Mouse (Mus musculus) kidney, postnatal 4 days (tissue): ENCODE measurements around the gene Rgs9bp.

Experiments
- DNase-seq, 2 experiments: peaks; one replicate each; pipeline ENCODE4 v3.0.0; 2021; ENCODE audit warnings: mixed read lengths in 2 of 2

Rgs9bp gene

DNA sequence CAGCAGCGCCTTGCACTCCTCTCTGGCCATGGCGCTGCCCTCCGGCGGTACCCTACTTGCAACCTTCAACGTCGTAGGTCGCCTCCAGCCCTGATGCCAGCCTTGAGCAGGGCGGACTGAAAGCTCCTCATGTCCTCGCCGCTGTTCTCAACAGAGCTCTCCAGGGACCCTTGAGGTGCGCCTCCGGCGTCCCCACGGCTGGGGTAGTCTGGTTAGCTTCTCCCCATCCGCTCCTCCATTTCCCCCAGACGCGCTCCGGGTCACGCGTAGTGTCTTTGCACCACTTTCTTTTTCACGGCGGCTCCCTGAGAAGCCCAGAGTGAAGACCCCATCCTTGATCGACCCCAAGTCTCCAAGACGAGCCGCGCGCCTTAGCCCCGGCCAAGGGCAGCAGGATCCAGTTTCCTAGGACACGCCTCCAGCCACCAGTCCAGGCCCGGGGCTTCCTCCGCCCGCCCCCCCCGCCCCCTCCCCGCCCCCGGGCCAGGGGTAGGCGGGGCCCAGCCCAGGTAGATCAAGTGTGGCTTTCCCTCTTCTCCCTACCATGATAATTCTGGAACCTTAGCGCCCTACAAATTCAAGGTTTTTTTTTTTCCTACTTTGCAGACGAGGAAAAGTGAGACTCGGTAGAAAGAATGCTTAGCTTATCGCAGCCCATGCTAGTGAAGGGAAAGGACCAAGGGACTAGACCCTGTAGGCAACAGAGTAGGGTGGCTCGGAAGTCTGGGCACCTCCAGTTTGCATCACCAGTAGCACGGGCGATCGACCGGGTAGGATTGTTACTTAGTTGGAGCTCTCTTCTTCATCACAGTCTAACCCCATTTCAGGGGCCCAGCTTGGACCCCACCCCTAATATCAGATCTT lies at the start of gene Rgs9bp:
Gene Rgs9bp, minus strand, starts transcription at position 392 of the 864 bp plus-strand sequence.
- peak; percentile 67 to 79 for DNase-seq

GRCm38 (mm10) chr7:35628496-35628895 lies 43.1 kb upstream of the Rgs9bp start:
- peak; percentile 54 to 56 for DNase-seq

DNA sequence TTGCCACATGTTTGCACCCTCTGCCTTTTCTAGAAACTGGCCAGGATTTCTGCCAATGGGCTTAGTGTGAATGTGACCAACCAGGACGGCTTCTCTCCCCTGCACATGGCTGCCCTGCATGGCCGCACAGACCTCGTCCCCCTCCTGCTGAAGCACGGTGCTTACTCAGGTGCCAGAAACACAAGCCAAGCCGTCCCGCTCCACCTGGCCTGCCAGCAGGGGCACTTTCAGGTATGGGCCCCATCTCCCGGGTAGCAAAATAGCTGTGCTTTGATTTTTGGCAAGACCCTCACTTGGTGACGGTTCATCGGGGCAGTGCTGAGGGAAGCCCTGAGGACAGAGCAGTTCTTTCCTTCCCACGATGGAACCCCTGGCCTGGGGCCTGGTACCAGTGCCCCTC lies 42.0 kb upstream of the Rgs9bp start:
- peak; percentile 13 to 16 for DNase-seq

- no peak for DNase-seq
These were observed 40.7 kb upstream of the Rgs9bp start for GRCm38 (mm10) chr7:35626038-35626437.

DNA sequence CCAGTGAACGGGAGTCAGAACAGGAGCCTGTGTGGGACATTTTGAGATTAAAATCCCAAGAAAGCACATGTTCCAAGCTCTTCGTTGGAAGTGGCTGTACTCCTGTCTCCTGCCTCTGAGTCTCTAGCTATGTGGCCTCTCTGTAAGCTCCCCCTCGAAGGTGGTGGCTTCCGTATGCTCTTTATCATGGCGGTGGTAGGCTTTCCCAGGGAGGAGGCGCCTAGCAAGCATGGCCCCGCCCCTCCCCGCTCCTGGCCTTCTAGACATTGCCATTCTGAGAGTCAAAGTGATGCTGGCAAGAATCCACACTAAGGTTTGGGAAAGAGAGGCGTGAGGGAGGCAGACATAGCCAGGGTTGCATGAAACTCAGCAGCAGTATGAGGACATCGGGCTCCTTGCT lies 37.2 kb upstream of the Rgs9bp start:
- no peak for DNase-seq

- DNase-seq: no peak
These were observed 32.1 kb upstream of the Rgs9bp start for GRCm38 (mm10) chr7:35617513-35617912.

- no peak for DNase-seq
These were observed 23.9 kb upstream of the Rgs9bp start for GRCm38 (mm10) chr7:35609245-35609644.

DNA sequence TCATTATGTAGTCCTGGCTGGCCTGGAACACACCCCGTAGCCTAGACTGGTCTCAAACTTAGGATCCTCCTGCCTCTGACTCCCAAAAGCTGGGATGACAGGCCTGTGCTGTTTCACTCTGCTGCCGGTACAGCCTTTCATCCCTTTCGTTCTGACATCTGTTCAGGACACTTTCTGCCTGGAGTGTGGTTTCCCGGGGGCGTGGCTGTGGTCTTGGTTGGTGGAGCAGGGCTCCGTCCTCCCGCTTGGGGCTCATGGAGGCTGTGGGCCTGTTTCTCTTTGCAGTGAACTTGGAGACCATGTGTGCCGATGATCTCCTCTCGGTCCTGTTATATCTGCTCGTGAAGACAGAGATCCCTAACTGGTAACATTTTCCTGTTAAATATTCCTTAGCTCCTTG lies 21.4 kb upstream of the Rgs9bp start:
- no peak for DNase-seq

DNA sequence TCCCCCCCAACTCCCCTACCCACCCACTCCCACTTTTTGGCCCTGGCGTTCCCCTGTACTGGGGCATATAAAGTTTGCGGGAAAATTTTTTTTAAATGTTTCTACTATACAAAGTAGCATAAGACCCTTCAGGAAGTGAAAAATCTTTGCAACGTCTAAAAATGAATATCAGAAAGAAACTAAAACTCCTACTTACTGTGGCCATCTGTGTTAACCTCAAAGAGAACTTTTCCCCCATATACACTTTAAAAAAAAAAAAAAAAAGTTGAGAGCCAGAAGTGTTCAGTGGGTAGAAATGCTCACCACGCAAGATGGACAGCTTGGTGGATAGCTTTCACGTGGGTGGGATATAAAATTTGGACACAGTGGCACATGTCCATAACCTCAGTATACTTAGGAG lies 17.4 kb upstream of the Rgs9bp start:
- no peak for DNase-seq

GRCm38 (mm10) chr7:35601106-35601505 lies 15.7 kb upstream of the Rgs9bp start:
- DNase-seq: no peak

- DNase-seq: no peak
These were observed 14.6 kb upstream of the Rgs9bp start for GRCm38 (mm10) chr7:35600031-35600430.

DNA sequence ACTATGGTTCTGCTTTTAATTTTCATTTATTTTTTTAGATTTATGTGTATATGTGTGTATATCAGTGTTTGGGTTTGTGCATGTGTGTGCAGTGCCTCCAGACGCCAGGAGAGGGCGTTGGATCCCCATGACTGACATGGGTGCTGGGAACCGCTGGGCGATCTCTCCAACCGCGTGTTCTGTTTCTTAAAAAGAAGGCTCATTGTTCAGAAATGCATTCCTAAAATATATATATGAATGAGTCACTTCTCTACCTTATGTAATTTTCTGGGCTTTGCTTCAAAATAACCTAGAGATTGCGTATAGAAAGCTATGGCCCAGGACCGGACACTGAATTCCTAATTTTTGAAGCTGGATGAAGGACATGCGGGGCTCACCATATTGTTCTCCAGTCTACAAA lies 14.1 kb upstream of the Rgs9bp start:
- no peak for DNase-seq

- DNase-seq: no peak
These were observed 8.9 kb upstream of the Rgs9bp start for GRCm38 (mm10) chr7:35594311-35594710.

GRCm38 (mm10) chr7:35590731-35591191 lies 5.4 kb upstream of the Rgs9bp start:
- DNase-seq: peak; percentile 24 to 33

DNA sequence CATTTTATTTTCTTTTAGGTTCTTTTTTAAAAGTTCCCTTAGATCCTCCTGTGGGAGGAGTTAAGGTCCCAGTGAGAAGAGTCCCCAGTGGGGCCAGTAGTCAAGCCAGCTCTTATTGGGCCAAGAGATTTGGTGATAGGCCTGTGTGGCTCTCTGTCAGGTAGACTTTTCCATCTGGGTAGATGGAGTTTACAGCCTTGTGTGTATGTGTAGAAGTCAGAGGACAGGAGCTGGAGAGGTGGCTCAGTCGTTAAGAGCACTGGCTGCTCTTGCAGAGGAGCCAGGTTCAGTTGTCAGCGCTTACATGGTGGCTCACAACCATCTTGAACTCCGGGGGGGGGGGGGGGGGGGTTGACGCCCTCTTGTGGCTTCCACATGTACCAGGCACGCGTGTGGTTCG lies 4.1 kb upstream of the Rgs9bp start:
- DNase-seq: no peak

- no peak for DNase-seq
These were observed 3.5 kb upstream of the Rgs9bp start for GRCm38 (mm10) chr7:35588680-35589428.

DNA sequence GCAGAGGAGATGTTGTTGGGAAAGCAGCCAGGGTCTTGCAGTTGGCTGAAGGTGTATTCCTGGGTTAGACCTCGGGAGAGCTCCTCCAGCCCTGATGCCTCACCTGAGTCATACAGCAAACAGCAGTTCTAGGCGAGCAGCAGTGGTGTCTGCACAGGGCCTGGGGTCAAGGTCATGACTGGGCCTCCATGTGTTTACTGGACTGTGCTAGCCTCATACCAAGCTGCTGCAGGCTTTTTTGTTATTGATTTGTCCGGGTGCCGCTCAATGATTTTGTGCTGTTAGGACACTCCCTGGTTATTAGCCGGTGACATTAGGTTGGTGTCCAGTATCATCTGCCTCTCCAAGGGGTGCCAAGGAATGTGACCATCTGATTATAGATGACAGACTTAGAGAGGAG lies 2.3 kb upstream of the Rgs9bp start:
- no peak for DNase-seq

- no peak for DNase-seq
These were observed 1.6 kb upstream of the Rgs9bp start for GRCm38 (mm10) chr7:35586906-35587445.

DNA sequence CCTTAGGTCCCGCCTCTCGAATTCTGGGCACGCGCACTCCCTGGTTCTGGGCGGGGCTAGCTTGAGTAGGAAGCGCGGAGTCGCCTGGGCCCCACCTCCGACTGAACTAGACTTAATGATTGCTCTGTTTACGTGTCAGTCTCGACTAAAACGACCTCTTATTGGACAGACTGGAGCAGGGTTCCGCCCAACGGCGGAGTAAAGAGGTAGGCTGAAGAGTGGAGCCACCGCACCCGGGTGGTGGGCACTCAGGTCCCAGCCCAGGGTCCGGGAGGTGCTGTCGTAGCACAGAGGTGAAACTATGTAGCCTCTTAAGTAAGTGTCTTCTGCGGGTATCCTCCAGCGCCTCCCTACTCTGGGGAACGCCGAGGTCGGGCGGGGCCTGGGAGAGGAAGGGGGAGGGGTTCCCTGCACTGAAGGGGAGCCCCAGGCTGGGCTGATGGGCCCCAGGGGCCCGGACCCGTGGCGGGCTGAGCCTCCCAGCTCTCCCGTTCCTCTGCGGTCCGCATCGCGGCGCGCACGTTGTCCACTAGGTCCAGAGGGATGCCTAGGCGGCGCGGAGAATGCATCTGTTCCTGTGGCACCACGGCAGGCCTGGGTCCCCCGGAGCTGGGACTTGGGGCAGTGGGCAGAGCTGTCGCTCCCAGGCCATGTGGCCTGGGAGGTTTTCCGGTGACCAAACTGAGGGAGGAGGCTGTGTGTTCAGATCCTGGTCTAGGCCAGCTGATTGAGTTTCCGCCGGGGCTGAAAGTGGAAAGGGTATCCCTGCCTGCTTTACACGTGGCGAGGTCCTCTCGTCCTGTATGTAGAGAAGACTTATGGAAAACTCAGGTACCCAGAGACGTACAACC lies 898 bp upstream of the Rgs9bp start, which contains the start of gene Ankrd27:
Gene Ankrd27, plus strand, starts transcription at position 190 of the 851 bp plus-strand sequence.
- peak; percentile 96 to 97 for DNase-seq

- DNase-seq: peak; percentile 50 to 67
These were observed 594 bp downstream of the Rgs9bp start for GRCm38 (mm10) chr7:35584786-35585190.

- no peak for DNase-seq
These were observed 1.2 kb downstream of the Rgs9bp start for GRCm38 (mm10) chr7:35584068-35584785.
